Mouse (Mus musculus): Measurements from ENCODE around the gene Pkdrej. TPM values are rescaled to one million over a fixed set of nuclear protein-coding genes. Genes with fewer than 3 reads are reported as not detected.

Gene Pkdrej
- polyA plus RNA-seq, 1 experiment from 2014 or later = 0.25 TPM

- WGBS = 44% methylated on average over 6 of the region's 6 CpGs
- ATAC-seq (ENCODE audit: insufficient read depth, low FRiP score) = no peak
Measured at GRCm38 (mm10) chr15:85840983-85841382, 19.4 kb upstream of the Pkdrej start.

GRCm38 (mm10) chr15:85836887-85837286 lies 15.4 kb upstream of the Pkdrej start:
- no peak overlapping the region for H3K9ac ChIP-seq (ENCODE audit: low read length)
- H3K9me3 ChIP-seq (replicated peaks; ENCODE audit: control insufficient read depth, low read length) = no peaks in the 10 kb centered on the region
- H3K27me3 ChIP-seq (ENCODE audit: control insufficient read depth, insufficient read depth, low read length) = no peaks in the 10 kb centered on the region
- ATAC-seq (ENCODE audit: insufficient read depth, low FRiP score) = no peak
- 83% methylated on average over 5 of the region's 5 CpGs for WGBS
- H3K4me2 ChIP-seq (ENCODE audit: low read depth, low read length) = no peak overlapping the region
- 0 out of 2 replicates have a peak, but pooled peaks cover 3% of the 10 kb centered on the region for H3K4me1 ChIP-seq (ENCODE audit: control insufficient read depth, insufficient read depth, low read length)
- no peak overlapping the region for H3K27ac ChIP-seq (ENCODE audit: low read length)
- no peak overlapping the region for H3K4me3 ChIP-seq (replicated peaks; ENCODE audit: low read length)
- no peaks in the 10 kb centered on the region for H3K36me3 ChIP-seq (ENCODE audit: control insufficient read depth, insufficient read depth, low read length)

More at GRCm38 (mm10) chr15:85840983-85841382, 19.4 kb upstream of the Pkdrej start:
- peaks cover 3% of the 10 kb centered on the region; the same call in 1 of the 2 replicates for H3K36me3 ChIP-seq (ENCODE audit: control insufficient read depth, insufficient read depth, low read length)
- no peak overlapping the region for H3K9ac ChIP-seq (ENCODE audit: low read length)
- H3K4me2 ChIP-seq (ENCODE audit: low read depth, low read length) = no peak overlapping the region
- no peak overlapping the region for H3K27ac ChIP-seq (ENCODE audit: low read length)
- no peaks in the 10 kb centered on the region for H3K9me3 ChIP-seq (replicated peaks; ENCODE audit: control insufficient read depth, low read length)
- no peaks in the 10 kb centered on the region for H3K4me1 ChIP-seq (ENCODE audit: control insufficient read depth, insufficient read depth, low read length)
- no peaks in the 10 kb centered on the region for H3K27me3 ChIP-seq (ENCODE audit: control insufficient read depth, insufficient read depth, low read length)
- H3K4me3 ChIP-seq (replicated peaks; ENCODE audit: low read length) = no peak overlapping the region

- Histone ChIP-seq H3K4me2 (ENCODE audit: low read depth, low read length) (no peak overlapping the region), H3K9me3 (replicated peaks; ENCODE audit: control insufficient read depth, low read length) (no peaks in the 10 kb centered on the region), H3K4me1 (ENCODE audit: control insufficient read depth, insufficient read depth, low read length) (peaks cover 8% of the 10 kb centered on the region; the same call in 1 of the 2 replicates), H3K4me3 (replicated peaks; ENCODE audit: low read length) (no peak overlapping the region), H3K27me3 (ENCODE audit: control insufficient read depth, insufficient read depth, low read length) (no peaks in the 10 kb centered on the region), H3K27ac (ENCODE audit: low read length) (no peak overlapping the region), H3K36me3 (ENCODE audit: control insufficient read depth, insufficient read depth, low read length) (no peaks in the 10 kb centered on the region), H3K9ac (ENCODE audit: low read length) (no peak overlapping the region)
- no peak for ATAC-seq (ENCODE audit: insufficient read depth, low FRiP score)
- 58% methylated on average over 3 of the region's 3 CpGs for WGBS
Measured at GRCm38 (mm10) chr15:85835335-85835734, 13.8 kb upstream of the Pkdrej start.

GRCm38 (mm10) chr15:85832599-85832998 lies 11.1 kb upstream of the Pkdrej start:
- no peak for ATAC-seq (ENCODE audit: insufficient read depth, low FRiP score)
- H3K27me3 ChIP-seq (ENCODE audit: control insufficient read depth, insufficient read depth, low read length) = no peaks in the 10 kb centered on the region
- no peaks in the 10 kb centered on the region for H3K9me3 ChIP-seq (replicated peaks; ENCODE audit: control insufficient read depth, low read length)
- peak overlapping the region; percentile 78 for H3K4me2 ChIP-seq (ENCODE audit: low read depth, low read length)
- H3K27ac ChIP-seq (ENCODE audit: low read length) = peak overlapping the region; percentile 46; the same call in 1 of the 2 replicates
- 41% methylated on average over 8 of the region's 8 CpGs for WGBS
- peak overlapping the region; percentile 78 for H3K9ac ChIP-seq (ENCODE audit: low read length)
- H3K4me3 ChIP-seq (replicated peaks; ENCODE audit: low read length) = peak overlapping the region; percentile 64
- H3K36me3 ChIP-seq (ENCODE audit: control insufficient read depth, insufficient read depth, low read length) = no peaks in the 10 kb centered on the region
- peaks cover 14% of the 10 kb centered on the region for H3K4me1 ChIP-seq (ENCODE audit: control insufficient read depth, insufficient read depth, low read length)

GRCm38 (mm10) chr15:85831954-85832590 lies 10.5 kb upstream of the Pkdrej start, which contains the start of gene Ttc38:
Gene Ttc38 (plus strand): TSS chr15:85832306.
- ATAC-seq (ENCODE audit: insufficient read depth, low FRiP score) = peak; percentile 91
- Histone ChIP-seq H3K4me1 (ENCODE audit: control insufficient read depth, insufficient read depth, low read length) (peaks cover 14% of the 10 kb centered on the region), H3K4me3 (replicated peaks; ENCODE audit: low read length) (peak within 1 kb of the TSS; percentile 64), H3K36me3 (ENCODE audit: control insufficient read depth, insufficient read depth, low read length) (no peaks in the 10 kb centered on the region), H3K9me3 (replicated peaks; ENCODE audit: control insufficient read depth, low read length) (no peaks in the 10 kb centered on the region), H3K4me2 (ENCODE audit: low read depth, low read length) (peak within 1 kb of the TSS; percentile 78), H3K9ac (ENCODE audit: low read length) (peak within 1 kb of the TSS; percentile 78), H3K27ac (ENCODE audit: low read length) (peak within 1 kb of the TSS; percentile 46; the same call in 1 of the 2 replicates), H3K27me3 (ENCODE audit: control insufficient read depth, insufficient read depth, low read length) (no peaks in the 10 kb centered on the region)
- under 1% methylated on average over 27 of the region's 27 CpGs for WGBS

GRCm38 (mm10) chr15:85829470-85829869 lies 7.9 kb upstream of the Pkdrej start:
- Histone ChIP-seq H3K4me1 (ENCODE audit: control insufficient read depth, insufficient read depth, low read length) (peaks cover 14% of the 10 kb centered on the region), H3K27ac (ENCODE audit: low read length) (peak overlapping the region; percentile 26; the same call in 1 of the 2 replicates), H3K4me3 (replicated peaks; ENCODE audit: low read length) (no peak overlapping the region), H3K9me3 (replicated peaks; ENCODE audit: control insufficient read depth, low read length) (no peaks in the 10 kb centered on the region), H3K4me2 (ENCODE audit: low read depth, low read length) (no peak overlapping the region), H3K27me3 (ENCODE audit: control insufficient read depth, insufficient read depth, low read length) (no peaks in the 10 kb centered on the region), H3K9ac (ENCODE audit: low read length) (no peak overlapping the region), H3K36me3 (ENCODE audit: control insufficient read depth, insufficient read depth, low read length) (no peaks in the 10 kb centered on the region)
- ATAC-seq (ENCODE audit: insufficient read depth, low FRiP score) = no peak
- 74% methylated on average over 5 of the region's 5 CpGs for WGBS

GRCm38 (mm10) chr15:85828071-85828470 lies 6.5 kb upstream of the Pkdrej start:
- 61% methylated on average over 4 of the region's 4 CpGs for WGBS
- H3K9me3 ChIP-seq (replicated peaks; ENCODE audit: control insufficient read depth, low read length) = no peaks in the 10 kb centered on the region
- H3K4me1 ChIP-seq (ENCODE audit: control insufficient read depth, insufficient read depth, low read length) = peaks cover 14% of the 10 kb centered on the region

GRCm38 (mm10) chr15:85826676-85827075 lies 5.1 kb upstream of the Pkdrej start:
- Histone ChIP-seq H3K4me2 (ENCODE audit: low read depth, low read length) (no peak overlapping the region), H3K4me3 (replicated peaks; ENCODE audit: low read length) (no peak overlapping the region), H3K27me3 (ENCODE audit: control insufficient read depth, insufficient read depth, low read length) (no peaks in the 10 kb centered on the region), H3K27ac (ENCODE audit: low read length) (no peak overlapping the region), H3K9me3 (replicated peaks; ENCODE audit: control insufficient read depth, low read length) (no peaks in the 10 kb centered on the region), H3K4me1 (ENCODE audit: control insufficient read depth, insufficient read depth, low read length) (peaks cover 15% of the 10 kb centered on the region), H3K9ac (ENCODE audit: low read length) (no peak overlapping the region), H3K36me3 (ENCODE audit: control insufficient read depth, insufficient read depth, low read length) (no peaks in the 10 kb centered on the region)
- no peak for ATAC-seq (ENCODE audit: insufficient read depth, low FRiP score)
- WGBS = 37% methylated on average over 5 of the region's 5 CpGs

More at GRCm38 (mm10) chr15:85828071-85828470, 6.5 kb upstream of the Pkdrej start:
- H3K27ac ChIP-seq (ENCODE audit: low read length) = no peak overlapping the region
- ATAC-seq (ENCODE audit: insufficient read depth, low FRiP score) = no peak
- H3K27me3 ChIP-seq (ENCODE audit: control insufficient read depth, insufficient read depth, low read length) = no peaks in the 10 kb centered on the region
- H3K4me2 ChIP-seq (ENCODE audit: low read depth, low read length) = no peak overlapping the region
- H3K9ac ChIP-seq (ENCODE audit: low read length) = no peak overlapping the region
- H3K36me3 ChIP-seq (ENCODE audit: control insufficient read depth, insufficient read depth, low read length) = no peaks in the 10 kb centered on the region
- no peak overlapping the region for H3K4me3 ChIP-seq (replicated peaks; ENCODE audit: low read length)

- peak overlapping the region; percentile 99 for H3K4me2 ChIP-seq (ENCODE audit: low read depth, low read length)
- peak; percentile 77 for ATAC-seq (ENCODE audit: insufficient read depth, low FRiP score)
- peak overlapping the region; percentile 56 for H3K4me3 ChIP-seq (replicated peaks; ENCODE audit: low read length)
- H3K27me3 ChIP-seq (ENCODE audit: control insufficient read depth, insufficient read depth, low read length) = no peaks in the 10 kb centered on the region; the same call in 1 of the 2 replicates
- WGBS = 17% methylated on average over 4 of the region's 4 CpGs
- H3K9me3 ChIP-seq (replicated peaks; ENCODE audit: control insufficient read depth, low read length) = peaks cover 14% of the 10 kb centered on the region; the same call in 1 of the 2 replicates
- H3K9ac ChIP-seq (ENCODE audit: low read length) = peak overlapping the region; percentile 89
- no peak overlapping the region for H3K27ac ChIP-seq (ENCODE audit: low read length)
- peaks cover 10% of the 10 kb centered on the region for H3K4me1 ChIP-seq (ENCODE audit: control insufficient read depth, insufficient read depth, low read length)
- H3K36me3 ChIP-seq (ENCODE audit: control insufficient read depth, insufficient read depth, low read length) = no peaks in the 10 kb centered on the region
Measured at GRCm38 (mm10) chr15:85822011-85822359, 451 bp upstream of the Pkdrej start.

Data from stomach, embryonic 16.5 days (tissue).